Mouse (Mus musculus) MN1 (cell line): ENCODE measurements around the gene Tpk1.
A peak's percentile ranks its signal among the peaks of the same experiment; 100 is the strongest.

ENCODE experiments used
- DNase-seq: peaks from one replicate; pipeline ENCODE4 v3.0.0-alpha.2; 2016; ENCODE audit warnings: low spot score

Tpk1 gene

GRCm38 (mm10) chr6:43665677-43666546 is at the start of gene Tpk1:
Gene Tpk1, minus strand, starts transcription at chr6:43666278.
- DNase-seq, result peak; percentile 95

- no peak for DNase-seq
These were observed 36.9 kb upstream of the Tpk1 start for GRCm38 (mm10) chr6:43702810-43703614.

- no peak for DNase-seq
These were observed 25.8 kb upstream of the Tpk1 start for GRCm38 (mm10) chr6:43691863-43692262.

GRCm38 (mm10) chr6:43685985-43686384 is 19.9 kb upstream of the Tpk1 start:
- DNase-seq, result peak; percentile 15

- no peak for DNase-seq
These were observed 16.5 kb upstream of the Tpk1 start for GRCm38 (mm10) chr6:43682535-43682934.

GRCm38 (mm10) chr6:43678689-43679212 is 12.7 kb upstream of the Tpk1 start:
- no peak for DNase-seq

GRCm38 (mm10) chr6:43677566-43677965 is 11.5 kb upstream of the Tpk1 start:
- no peak for DNase-seq

- no peak for DNase-seq
These were observed 10.1 kb upstream of the Tpk1 start for GRCm38 (mm10) chr6:43676139-43676538.

- no peak for DNase-seq
These were observed 9.1 kb upstream of the Tpk1 start for GRCm38 (mm10) chr6:43674986-43675760.

GRCm38 (mm10) chr6:43670939-43671338 is 4.9 kb upstream of the Tpk1 start:
- no peak for DNase-seq

- DNase-seq, result no peak
These were observed 1.6 kb upstream of the Tpk1 start for GRCm38 (mm10) chr6:43667681-43668080.

GRCm38 (mm10) chr6:43666611-43667400 is 728 bp upstream of the Tpk1 start:
- DNase-seq, result no peak

GRCm38 (mm10) chr6:43661822-43662221 is 4.3 kb downstream of the Tpk1 start:
- no peak for DNase-seq

GRCm38 (mm10) chr6:43658290-43658689 is 7.8 kb downstream of the Tpk1 start:
- no peak for DNase-seq

GRCm38 (mm10) chr6:43657845-43658244 is 8.2 kb downstream of the Tpk1 start:
- no peak for DNase-seq

GRCm38 (mm10) chr6:43654876-43655456 is 11.1 kb downstream of the Tpk1 start:
- no peak for DNase-seq

GRCm38 (mm10) chr6:43649516-43649915 is 16.6 kb downstream of the Tpk1 start:
- DNase-seq, result no peak

- DNase-seq, result no peak
These were observed 20.4 kb downstream of the Tpk1 start for GRCm38 (mm10) chr6:43645674-43646073.

GRCm38 (mm10) chr6:43645105-43645504 is 21.0 kb downstream of the Tpk1 start:
- DNase-seq, result no peak

GRCm38 (mm10) chr6:43643718-43644117 is 22.4 kb downstream of the Tpk1 start:
- DNase-seq, result no peak

- DNase-seq, result no peak
These were observed 23.7 kb downstream of the Tpk1 start for GRCm38 (mm10) chr6:43642375-43642774.
